Mouse (Mus musculus) naive thymus-derived CD4-positive, alpha-beta T cell, adult 5 months (primary cell): Measurements from ENCODE around the gene Ajm1. TPM values are rescaled to one million over a fixed set of nuclear protein-coding genes. Genes with fewer than 3 reads are reported as not detected.

Experiments
- polyA plus RNA-seq: library from polyadenylated mRNA; unstranded; fragments of 100-300 nt; shearing (Covaris generic); gene quantifications from one replicate; pipeline ENCODE4 v1.2.1, GENCODE M21; 2017

The Ajm1 gene
- polyA plus RNA-seq: 0.17 TPM

DNA sequence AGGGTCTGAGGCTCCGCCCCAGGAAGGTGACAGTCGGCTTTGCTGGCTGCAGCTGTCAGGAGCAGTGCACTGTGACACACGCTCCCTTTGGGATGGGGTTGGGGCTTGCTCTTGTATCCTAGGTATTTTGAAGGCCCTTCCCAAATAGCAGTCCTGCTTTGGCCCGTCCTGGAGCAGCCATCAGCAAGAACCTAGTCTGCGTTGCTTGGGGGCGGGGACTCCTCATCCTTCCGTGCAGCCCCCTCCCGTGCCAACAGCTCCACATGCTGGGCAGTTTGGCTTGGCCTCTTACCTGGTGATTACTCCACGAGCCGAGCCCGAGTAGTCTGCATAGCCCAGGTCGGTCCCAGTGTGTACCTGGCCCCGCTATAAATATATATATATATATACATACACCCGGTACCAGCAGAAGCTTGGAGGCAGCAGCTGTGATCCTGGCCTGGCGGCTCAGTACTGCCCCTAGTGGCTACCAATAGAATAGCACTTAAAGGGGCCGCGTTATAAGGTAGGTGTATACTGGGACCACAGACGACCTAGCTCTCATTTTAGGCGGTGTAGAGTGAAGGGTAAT lies at the start of gene Ajm1:
Gene Ajm1, minus strand, starts transcription at position 464 of the 571 bp plus-strand sequence.

GRCm38 (mm10) chr2:25627811-25628210 lies 46.3 kb upstream of the Ajm1 start, which contains the start of gene Fcna:
Gene Fcna (minus strand): TSS chr2:25628030.

DNA sequence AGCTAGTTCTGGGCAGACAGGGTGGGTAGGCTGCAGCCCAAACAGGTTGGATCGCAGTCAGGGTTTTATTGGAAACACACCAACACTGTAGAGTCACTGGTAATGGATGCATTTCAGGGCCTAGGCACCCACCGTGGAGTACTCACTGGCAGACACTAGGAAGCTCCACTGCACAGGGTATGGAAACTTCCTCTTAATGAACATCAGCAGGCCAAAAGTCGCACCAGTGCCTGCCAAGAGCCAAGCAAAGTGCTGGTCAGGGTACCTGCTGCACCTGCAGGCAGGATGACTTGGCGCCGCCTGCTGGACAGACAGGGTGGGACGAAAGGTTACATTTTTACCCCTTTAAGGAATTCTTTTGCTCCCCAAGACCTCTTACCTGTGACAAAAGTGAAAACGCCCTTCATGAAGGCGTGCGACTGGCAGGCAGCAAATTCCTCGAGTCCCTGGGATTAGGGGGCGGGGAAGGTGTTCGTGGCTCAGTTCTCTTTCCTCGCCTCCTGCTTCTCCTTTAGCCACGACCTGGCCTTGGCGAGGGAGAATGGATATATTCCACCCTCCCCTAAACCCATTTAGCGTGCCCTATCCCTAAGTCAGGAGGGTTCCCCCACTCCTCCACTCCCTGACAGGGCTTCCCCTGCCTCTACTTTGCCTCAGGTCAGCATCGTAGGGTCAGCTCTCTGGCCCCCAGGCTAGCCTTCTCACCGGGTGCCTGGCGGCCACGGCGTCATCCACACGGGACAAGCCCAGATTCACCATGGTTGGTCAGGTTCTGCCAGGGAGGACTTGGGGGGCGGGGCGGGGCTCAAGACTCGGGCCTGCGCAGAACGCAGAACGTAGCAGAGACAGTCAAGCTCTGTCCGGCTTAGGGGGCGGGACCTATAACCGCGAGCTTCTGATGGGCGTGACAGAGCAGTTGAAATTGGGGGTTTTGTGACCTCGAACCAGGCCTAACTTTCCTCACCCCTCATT lies 40.0 kb upstream of the Ajm1 start, which contains the start of gene Tmem141:
Gene Tmem141, minus strand, starts transcription at position 777 of the 972 bp plus-strand sequence.

DNA sequence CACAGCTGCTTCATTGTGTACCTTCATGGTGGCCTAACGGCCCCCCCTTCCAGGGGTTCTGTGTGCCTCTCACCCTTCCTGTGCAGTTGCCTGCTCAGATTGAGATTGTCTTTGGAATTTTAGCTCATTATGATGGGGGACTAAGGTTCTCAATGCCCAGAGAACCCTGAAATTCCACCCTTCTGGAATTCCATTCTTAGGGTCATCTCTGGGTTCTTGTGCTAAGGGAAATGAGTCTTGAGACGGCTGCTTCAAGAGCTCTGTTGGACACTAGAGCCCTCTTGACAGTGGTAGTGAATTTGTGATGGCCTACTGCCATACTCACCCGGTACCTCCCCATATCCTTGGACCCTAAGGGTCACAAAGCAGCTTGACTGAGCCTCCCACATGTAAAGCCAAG lies 36.0 kb upstream of the Ajm1 start, which contains the start of gene Ccdc183:
Gene Ccdc183, minus strand, starts transcription at position 101 of the 400 bp plus-strand sequence.

GRCm38 (mm10) chr2:25607761-25608622 lies 26.4 kb upstream of the Ajm1 start, which contains the start of gene Rabl6:
Gene Rabl6 (minus strand): TSS chr2:25608521.

GRCm38 (mm10) chr2:25574579-25575431 lies 6.8 kb downstream of the Ajm1 start, which contains the start of the genes Mamdc4 and Phpt1:
Gene Mamdc4 (minus strand): TSS chr2:25574845.
Gene Phpt1 (minus strand): TSS chr2:25575224.

DNA sequence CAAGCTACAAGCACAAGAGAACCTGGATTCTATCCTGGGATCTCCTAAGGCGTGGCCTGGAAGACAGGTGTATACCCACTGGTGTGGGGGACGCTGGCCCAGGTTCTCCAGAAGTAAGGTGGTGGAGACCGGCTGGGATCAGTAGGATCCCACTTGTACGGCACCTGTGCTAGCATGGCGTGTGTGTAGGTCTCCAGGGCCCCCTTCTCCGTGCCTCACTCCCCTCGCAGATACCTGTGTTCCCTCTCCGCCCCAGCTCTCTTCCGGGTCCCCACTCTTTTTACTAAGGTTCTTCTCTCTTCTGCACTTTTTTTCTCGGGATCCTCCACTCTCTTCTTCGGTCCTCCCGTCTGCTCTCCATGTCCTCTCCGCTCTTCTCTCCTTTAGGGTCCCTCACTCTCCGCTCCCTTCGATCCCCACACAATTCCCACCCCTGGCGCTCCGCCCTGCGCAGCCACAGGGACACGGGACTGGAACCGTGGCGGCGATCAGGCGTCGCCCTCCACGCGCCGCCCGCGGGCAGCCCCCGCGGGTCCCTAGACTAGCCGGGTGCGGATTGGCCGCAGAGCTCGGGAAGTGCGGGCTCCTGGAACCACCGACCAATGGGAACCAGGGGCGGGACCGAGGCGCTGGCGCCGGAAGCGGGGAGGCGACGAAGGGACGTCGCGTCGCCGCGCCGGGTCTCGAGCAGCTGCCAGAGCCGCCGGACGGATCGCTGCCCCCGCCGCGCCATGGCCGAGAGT lies 24.2 kb downstream of the Ajm1 start, which contains the start of gene Edf1:
Gene Edf1, plus strand, starts transcription at position 627 of the 743 bp plus-strand sequence.

DNA sequence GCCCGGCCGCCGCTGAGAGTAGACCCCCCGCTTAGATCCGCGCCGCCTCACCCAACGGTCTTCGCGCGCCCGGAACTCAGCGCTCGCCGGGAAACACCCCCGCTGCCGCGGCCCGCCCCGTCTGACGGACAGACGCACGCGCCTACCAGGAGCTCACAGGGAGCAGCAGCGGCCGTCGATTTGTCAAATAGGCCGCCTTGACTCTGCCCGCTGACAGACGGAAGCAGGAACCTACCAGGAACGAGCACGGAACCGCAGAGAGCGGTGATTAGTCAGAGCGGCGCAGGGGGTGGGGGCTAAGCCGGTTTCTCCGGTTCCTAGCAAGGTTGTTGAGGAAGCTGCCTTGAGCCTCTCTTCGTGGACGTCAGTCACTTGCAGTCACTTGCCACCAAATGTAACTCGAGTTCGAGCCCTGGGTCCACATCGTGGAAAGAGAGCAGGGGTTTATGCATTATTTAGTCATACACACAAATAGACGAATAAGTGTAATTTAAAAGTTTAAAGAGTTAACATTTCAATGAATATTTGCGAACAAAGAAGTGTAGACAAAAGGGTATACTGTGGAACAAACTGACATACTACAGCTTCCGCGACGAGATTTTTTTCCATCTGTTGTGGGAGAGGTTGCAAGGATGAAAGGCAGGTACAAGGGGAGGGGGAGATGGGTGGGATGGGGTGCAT lies 34.6 kb downstream of the Ajm1 start, which contains the start of gene Traf2:
Gene Traf2, minus strand, starts transcription at position 130 of the 681 bp plus-strand sequence.

Other genes with a start within 250 kb of the Ajm1 start
- 26.7 TPM for gene Man1b1, start 249.4 kb downstream of the Ajm1 start, polyA plus RNA-seq
- 6.7 TPM for gene Dpp7, start 225.4 kb downstream of the Ajm1 start, polyA plus RNA-seq
- 14.2 TPM for gene Uap1l1, start 216.1 kb downstream of the Ajm1 start, polyA plus RNA-seq
- not detected for gene Sapcd2, start 209.4 kb downstream of the Ajm1 start, polyA plus RNA-seq
- gene Entpd2, start 185.9 kb downstream of the Ajm1 start, polyA plus RNA-seq: not detected
- gene Npdc1, start 182.4 kb downstream of the Ajm1 start, polyA plus RNA-seq: 0.47 TPM
- gene Fut7, start 158.5 kb downstream of the Ajm1 start, polyA plus RNA-seq: not detected
- gene Abca2, start 153.1 kb downstream of the Ajm1 start, polyA plus RNA-seq: 44.9 TPM
- 5.1 TPM for gene Clic3, start 124.9 kb downstream of the Ajm1 start, polyA plus RNA-seq
- 74.5 TPM for gene Paxx, start 120.7 kb downstream of the Ajm1 start, polyA plus RNA-seq
- gene Ptgds, start 111.7 kb downstream of the Ajm1 start, polyA plus RNA-seq: not detected
- gene Lcn12, start 87.8 kb downstream of the Ajm1 start, polyA plus RNA-seq: not detected
- gene Fbxw5, start 81.0 kb downstream of the Ajm1 start, polyA plus RNA-seq: 82.7 TPM
- 5.6 TPM for gene C8g, start 80.0 kb downstream of the Ajm1 start, polyA plus RNA-seq
- 61.5 TPM for gene Traf2, start 34.8 kb downstream of the Ajm1 start, polyA plus RNA-seq
- gene Edf1, start 23.9 kb downstream of the Ajm1 start, polyA plus RNA-seq: 170 TPM
- 1.4 TPM for gene Mamdc4, start 6.9 kb downstream of the Ajm1 start, polyA plus RNA-seq
- gene Phpt1, start 6.5 kb downstream of the Ajm1 start, polyA plus RNA-seq: 55.4 TPM
- gene Rabl6, start 26.8 kb upstream of the Ajm1 start, polyA plus RNA-seq: 59.7 TPM
- not detected for gene Ccdc183, start 35.9 kb upstream of the Ajm1 start, polyA plus RNA-seq
- 2.2 TPM for gene Tmem141, start 40.2 kb upstream of the Ajm1 start, polyA plus RNA-seq
- not detected for gene Fcna, start 46.3 kb upstream of the Ajm1 start, polyA plus RNA-seq
- gene Lcn8, start 71.4 kb upstream of the Ajm1 start, polyA plus RNA-seq: not detected
- not detected for gene Lcn5, start 76.2 kb upstream of the Ajm1 start, polyA plus RNA-seq
- not detected for gene Lcn6, start 95.0 kb upstream of the Ajm1 start, polyA plus RNA-seq
- gene Lcn10, start 101.0 kb upstream of the Ajm1 start, polyA plus RNA-seq: not detected
- not detected for gene Obp2a, start 118.3 kb upstream of the Ajm1 start, polyA plus RNA-seq
- 27.5 TPM for gene Bmyc, start 125.0 kb upstream of the Ajm1 start, polyA plus RNA-seq
- not detected for gene Obp2b, start 155.3 kb upstream of the Ajm1 start, polyA plus RNA-seq
- not detected for gene Lcn3, start 183.8 kb upstream of the Ajm1 start, polyA plus RNA-seq
- gene Lcn11, start 195.3 kb upstream of the Ajm1 start, polyA plus RNA-seq: not detected
- not detected for gene Gm13539, start 200.5 kb upstream of the Ajm1 start, polyA plus RNA-seq
- gene Glt6d1, start 234.1 kb upstream of the Ajm1 start, polyA plus RNA-seq: not detected
- gene Lcn9, start 241.4 kb upstream of the Ajm1 start, polyA plus RNA-seq: not detected